Mouse (Mus musculus) cortical plate, adult 2 months (tissue): ENCODE measurements around the gene 1700001C19Rik.
A peak's percentile ranks its signal among the peaks of the same experiment; 100 is the strongest.

ENCODE experiments used
- CTCF ChIP-seq: fragments of 200-500 bp; IDR thresholded peaks from 2 replicates; pipeline ENCODE4 v1.5.1; 2011; ENCODE audit warnings: mild to moderate bottlenecking, control low read depth, low read length; ENCODE audit not compliant: insufficient read depth; ENCODE audit errors: extremely low read depth
- POLR2A ChIP-seq: fragments of 200-500 bp; IDR thresholded peaks from 2 replicates; pipeline ENCODE4 v1.6.1; 2011; ENCODE audit warnings: mild to moderate bottlenecking, low read length, control low read depth; ENCODE audit not compliant: insufficient read depth; ENCODE audit errors: extremely low read depth

GRCm38 (mm10) chr17:47475714-47476113, 38.5 kb upstream of the 1700001C19Rik start:
- TF ChIP-seq POLR2A, result no peak
- TF ChIP-seq CTCF, result peak; percentile 19; the same call in 1 of the 2 replicates
